Mouse (Mus musculus): ENCODE results near the gene Kif1b. TPM values are rescaled to one million over a fixed set of nuclear protein-coding genes. Genes with fewer than 3 reads are reported as not detected.

Kif1b gene
- polyA plus RNA-seq, 1 experiment = 19.4 TPM

- Histone ChIP-seq H3K4me3 (ENCODE audit: low read depth, low read length) (no peak overlapping the region), H3K36me3 (ENCODE audit: control insufficient read depth, insufficient read depth, low read length) (peaks cover 50% of the 10 kb centered on the region), H3K27me3 (ENCODE audit: control insufficient read depth, insufficient read depth, low read length) (no peaks in the 10 kb centered on the region), H3K4me1 (ENCODE audit: control insufficient read depth, insufficient read depth, insufficient read length, low read length) (no peaks in the 10 kb centered on the region), H3K27ac (ENCODE audit: insufficient read depth, low read depth, low read length) (no peak overlapping the region)
- WGBS = 83% methylated on average over 3 of the region's 3 CpGs
- TF ChIP-seq POLR2A (IDR thresholded peaks at IDR 0.05; ENCODE audit: low read depth, low read length) (no peak), CTCF (IDR thresholded peaks at IDR 0.05; ENCODE audit: extremely low read depth, insufficient read length, insufficient replicate concordance, low read depth, low read length) (no peak)
Observed at GRCm38 (mm10) chr4:149226311-149226710, 81.2 kb downstream of the Kif1b start.

GRCm38 (mm10) chr4:149223453-149223852, 84.0 kb downstream of the Kif1b start:
- Histone ChIP-seq H3K27me3 (ENCODE audit: control insufficient read depth, insufficient read depth, low read length) (no peaks in the 10 kb centered on the region), H3K36me3 (ENCODE audit: control insufficient read depth, insufficient read depth, low read length) (peaks cover 58% of the 10 kb centered on the region), H3K4me3 (ENCODE audit: low read depth, low read length) (no peak overlapping the region), H3K4me1 (ENCODE audit: control insufficient read depth, insufficient read depth, insufficient read length, low read length) (no peaks in the 10 kb centered on the region), H3K27ac (ENCODE audit: insufficient read depth, low read depth, low read length) (no peak overlapping the region)
- 92% methylated on average over 3 of the region's 3 CpGs for WGBS
- TF ChIP-seq CTCF (IDR thresholded peaks at IDR 0.05; ENCODE audit: extremely low read depth, insufficient read length, insufficient replicate concordance, low read depth, low read length) (no peak), POLR2A (IDR thresholded peaks at IDR 0.05; ENCODE audit: low read depth, low read length) (no peak)

- Histone ChIP-seq H3K27ac (ENCODE audit: insufficient read depth, low read depth, low read length) (no peak overlapping the region), H3K4me3 (ENCODE audit: low read depth, low read length) (no peak overlapping the region), H3K27me3 (ENCODE audit: control insufficient read depth, insufficient read depth, low read length) (no peaks in the 10 kb centered on the region), H3K4me1 (ENCODE audit: control insufficient read depth, insufficient read depth, insufficient read length, low read length) (no peaks in the 10 kb centered on the region), H3K36me3 (ENCODE audit: control insufficient read depth, insufficient read depth, low read length) (peaks cover 49% of the 10 kb centered on the region)
- 95% methylated on average over 17 of the region's 17 CpGs for WGBS
- TF ChIP-seq CTCF (IDR thresholded peaks at IDR 0.05; ENCODE audit: extremely low read depth, insufficient read length, insufficient replicate concordance, low read depth, low read length) (no peak), POLR2A (IDR thresholded peaks at IDR 0.05; ENCODE audit: low read depth, low read length) (no peak)
Observed at GRCm38 (mm10) chr4:149220481-149220880, 87.0 kb downstream of the Kif1b start.

GRCm38 (mm10) chr4:149220042-149220473, 87.4 kb downstream of the Kif1b start:
- Histone ChIP-seq H3K4me1 (ENCODE audit: control insufficient read depth, insufficient read depth, insufficient read length, low read length) (peaks cover 3% of the 10 kb centered on the region; the same call in 1 of the 2 replicates), H3K36me3 (ENCODE audit: control insufficient read depth, insufficient read depth, low read length) (peaks cover 46% of the 10 kb centered on the region), H3K4me3 (ENCODE audit: low read depth, low read length) (no peak overlapping the region), H3K27me3 (ENCODE audit: control insufficient read depth, insufficient read depth, low read length) (no peaks in the 10 kb centered on the region), H3K27ac (ENCODE audit: insufficient read depth, low read depth, low read length) (no peak overlapping the region)
- 81% methylated on average over 5 of the region's 5 CpGs for WGBS
- TF ChIP-seq POLR2A (IDR thresholded peaks at IDR 0.05; ENCODE audit: low read depth, low read length) (no peak), CTCF (IDR thresholded peaks at IDR 0.05; ENCODE audit: extremely low read depth, insufficient read length, insufficient replicate concordance, low read depth, low read length) (no peak)

GRCm38 (mm10) chr4:149219401-149220041, 88.0 kb downstream of the Kif1b start:
- Histone ChIP-seq H3K4me1 (ENCODE audit: control insufficient read depth, insufficient read depth, insufficient read length, low read length) (peaks cover 3% of the 10 kb centered on the region; the same call in 1 of the 2 replicates), H3K4me3 (ENCODE audit: low read depth, low read length) (no peak overlapping the region), H3K27me3 (ENCODE audit: control insufficient read depth, insufficient read depth, low read length) (no peaks in the 10 kb centered on the region), H3K36me3 (ENCODE audit: control insufficient read depth, insufficient read depth, low read length) (peaks cover 44% of the 10 kb centered on the region), H3K27ac (ENCODE audit: insufficient read depth, low read depth, low read length) (no peak overlapping the region)
- 88% methylated on average over 12 of the region's 12 CpGs for WGBS
- TF ChIP-seq CTCF (IDR thresholded peaks at IDR 0.05; ENCODE audit: extremely low read depth, insufficient read length, insufficient replicate concordance, low read depth, low read length) = no peak

GRCm38 (mm10) chr4:149218476-149218875, 89.0 kb downstream of the Kif1b start:
- H3K4me1 ChIP-seq (ENCODE audit: control insufficient read depth, insufficient read depth, insufficient read length, low read length) = peaks cover 3% of the 10 kb centered on the region; the same call in 1 of the 2 replicates
- 98% methylated on average over 5 of the region's 5 CpGs for WGBS
- no peak overlapping the region for H3K27ac ChIP-seq (ENCODE audit: insufficient read depth, low read depth, low read length)
- peaks cover 41% of the 10 kb centered on the region for H3K36me3 ChIP-seq (ENCODE audit: control insufficient read depth, insufficient read depth, low read length)
- H3K4me3 ChIP-seq (ENCODE audit: low read depth, low read length) = no peak overlapping the region
- TF ChIP-seq POLR2A (IDR thresholded peaks at IDR 0.05; ENCODE audit: low read depth, low read length) (no peak), CTCF (IDR thresholded peaks at IDR 0.05; ENCODE audit: extremely low read depth, insufficient read length, insufficient replicate concordance, low read depth, low read length) (no peak)
- H3K27me3 ChIP-seq (ENCODE audit: control insufficient read depth, insufficient read depth, low read length) = no peaks in the 10 kb centered on the region

- Histone ChIP-seq H3K4me3 (ENCODE audit: low read depth, low read length) (no peak overlapping the region), H3K4me1 (ENCODE audit: control insufficient read depth, insufficient read depth, insufficient read length, low read length) (peaks cover 3% of the 10 kb centered on the region; the same call in 1 of the 2 replicates), H3K27me3 (ENCODE audit: control insufficient read depth, insufficient read depth, low read length) (no peaks in the 10 kb centered on the region), H3K27ac (ENCODE audit: insufficient read depth, low read depth, low read length) (no peak overlapping the region), H3K36me3 (ENCODE audit: control insufficient read depth, insufficient read depth, low read length) (peaks cover 38% of the 10 kb centered on the region)
- WGBS = 83% methylated on average over 9 of the region's 9 CpGs
- no peak for TF ChIP-seq POLR2A (IDR thresholded peaks at IDR 0.05; ENCODE audit: low read depth, low read length)
- TF ChIP-seq CTCF (IDR thresholded peaks at IDR 0.05; ENCODE audit: extremely low read depth, insufficient read length, insufficient replicate concordance, low read depth, low read length) = no peak
Observed at GRCm38 (mm10) chr4:149215982-149216381, 91.5 kb downstream of the Kif1b start.
